Mouse (Mus musculus): ENCODE results near the gene L1cam. TPM values are rescaled to one million over a fixed set of nuclear protein-coding genes. Genes with fewer than 3 reads are reported as not detected.

The L1cam gene
- total RNA-seq (2012; rRNA removed) (0.21 and 0.30 TPM in 2 replicates), total RNA-seq (2014; rRNA removed) (0.12 and 0.23 TPM in 2 replicates), polyA plus RNA-seq (2012; ENCODE audit: insufficient read length, low read depth) (0.49 and 0.65 TPM in 2 replicates)

- no peak for DNase-seq (ENCODE audit: extremely low read depth)
Measured at GRCm38 (mm10) chrX:73895719-73896118, at the start of gene L1cam. TSS of gene L1cam (minus strand) at chrX:73896105.

DNA sequence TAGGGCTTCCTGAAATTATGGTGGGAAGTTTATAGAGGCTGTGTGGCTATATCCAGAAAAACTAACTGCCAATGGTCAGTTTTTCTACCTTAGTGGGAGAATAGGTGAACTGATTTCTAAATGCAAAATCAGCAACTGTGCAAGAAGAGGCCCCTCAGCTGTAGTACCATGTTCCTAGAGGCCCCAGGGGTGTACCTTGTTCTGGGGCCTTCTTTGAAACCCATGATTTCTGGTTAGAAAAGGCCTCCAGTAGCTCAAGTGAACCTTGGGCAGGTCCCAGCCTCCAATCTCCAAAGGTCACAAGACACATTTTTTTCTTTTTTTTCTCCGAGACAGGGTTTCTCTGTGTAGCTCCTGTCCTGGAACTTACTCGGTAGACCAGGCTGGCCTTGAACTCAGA, 46.4 kb upstream of the L1cam start:
- in situ Hi-C loops (cut with MboI; ENCODE audit: low pct_ligation_motif_present, low pct_unique_long_range_greater_than_20kb, low sequenced_read_pairs) (no loop called here), dilution Hi-C loops (cut with MboI; ENCODE audit: extremely low pct_ligation_motif_present, extremely low pct_unique_long_range_greater_than_20kb, low sequenced_read_pairs) (no loop called here)
- no peak for TF ChIP-seq ZMIZ1 (IDR thresholded peaks at IDR 0.05; ENCODE audit: low read depth, low read length)
- no peak for TF ChIP-seq ZNF384 (IDR thresholded peaks at IDR 0.05; ENCODE audit: low read depth, low read length)
- no peak for TF ChIP-seq PAX5 (IDR thresholded peaks at IDR 0.05; ENCODE audit: low read length)
- TF ChIP-seq CHD2 (IDR thresholded peaks at IDR 0.05; ENCODE audit: low read length): no peak
- no peak for TF ChIP-seq MAX (IDR thresholded peaks at IDR 0.05; ENCODE audit: low read length)
- Histone ChIP-seq H3K36me3 (replicated peaks in 1 of 2; ENCODE audit: control insufficient read depth in 1 of 2, insufficient read depth in 1 of 2, low read length in 1 of 2) (peaks cover 55 to 64% of the 10 kb centered on the region in 2 experiments), H3K27me3 (replicated peaks) (no peaks in the 10 kb centered on the region), H3K4me3 (replicated peaks in 1 of 3; ENCODE audit: low read depth in 2 of 3, low read length in 2 of 3, poor library complexity in 1 of 3) (no peak overlapping the region), H3K4me1 (ENCODE audit: control insufficient read depth in 1 of 2, insufficient read depth in 2 of 2) (no peaks in the 10 kb centered on the region), H3K9me3 (replicated peaks; ENCODE audit: low read length) (no peaks in the 10 kb centered on the region), H3K4me2 (ENCODE audit: insufficient read depth, low read depth, poor library complexity, severe bottlenecking) (no peak overlapping the region), H3K27ac (ENCODE audit: insufficient read depth, low read depth) (no peak overlapping the region), H3K9ac (ENCODE audit: insufficient read depth, low read depth) (no peak overlapping the region), H3K79me2 (replicated peaks; ENCODE audit: control insufficient read depth, extremely low read depth, insufficient read depth, poor library complexity, severe bottlenecking) (no peaks in the 10 kb centered on the region)
- DNase-seq (ENCODE audit: extremely low read depth): no peak

More at GRCm38 (mm10) chrX:73895719-73896118, at the start of gene L1cam:
- Histone ChIP-seq H3K27ac (ENCODE audit: insufficient read depth, low read depth) (no peak within 1 kb of the TSS), H3K79me2 (replicated peaks; ENCODE audit: control insufficient read depth, extremely low read depth, insufficient read depth, poor library complexity, severe bottlenecking) (no peaks in the 10 kb centered on the region), H3K27me3 (replicated peaks) (no peaks in the 10 kb centered on the region), H3K9me3 (replicated peaks; ENCODE audit: low read length) (no peaks in the 10 kb centered on the region), H3K4me3 (replicated peaks in 1 of 3; ENCODE audit: low read depth in 2 of 3, low read length in 2 of 3, poor library complexity in 1 of 3) (no peak within 1 kb of the TSS), H3K4me2 (ENCODE audit: insufficient read depth, low read depth, poor library complexity, severe bottlenecking) (no peak within 1 kb of the TSS), H3K4me1 (ENCODE audit: control insufficient read depth in 1 of 2, insufficient read depth in 2 of 2) (no peaks in the 10 kb centered on the region; a peak in 1 of 4 replicates), H3K9ac (ENCODE audit: insufficient read depth, low read depth) (no peak within 1 kb of the TSS), H3K36me3 (replicated peaks in 1 of 2; ENCODE audit: control insufficient read depth in 1 of 2, insufficient read depth in 1 of 2, low read length in 1 of 2) (peaks cover 24 to 75% of the 10 kb centered on the region in 2 experiments)
- dilution Hi-C loops (cut with MboI; ENCODE audit: extremely low pct_ligation_motif_present, extremely low pct_unique_long_range_greater_than_20kb, low sequenced_read_pairs): no loop called here
- in situ Hi-C loops (cut with MboI; ENCODE audit: low pct_ligation_motif_present, low pct_unique_long_range_greater_than_20kb, low sequenced_read_pairs): no loop called here
- TF ChIP-seq POLR2A (IDR thresholded peaks at IDR 0.05; ENCODE audit: low read depth, low read length) (no peak), CTCF (conservative IDR thresholded peaks at IDR 0.05 in 1 of 2, IDR thresholded peaks at IDR 0.05 in 1 of 2; ENCODE audit: low read depth in 2 of 2, low read length in 2 of 2) (peak; percentile 18 to 62; a peak in 2 of 4 replicates), CHD2 (IDR thresholded peaks at IDR 0.05; ENCODE audit: low read length) (no peak), SMC3 (IDR thresholded peaks at IDR 0.05; ENCODE audit: low read depth, low read length) (peak; percentile 68), RAD21 (IDR thresholded peaks at IDR 0.05; ENCODE audit: low read depth, low read length) (peak; percentile 53)

GRCm38 (mm10) chrX:73941860-73942259, 46.0 kb upstream of the L1cam start:
- Histone ChIP-seq H3K4me1 (ENCODE audit: control insufficient read depth in 1 of 2, insufficient read depth in 2 of 2) (no peaks in the 10 kb centered on the region), H3K36me3 (replicated peaks in 1 of 2; ENCODE audit: control insufficient read depth in 1 of 2, insufficient read depth in 1 of 2, low read length in 1 of 2) (peaks cover 50 to 60% of the 10 kb centered on the region in 2 experiments), H3K4me2 (ENCODE audit: insufficient read depth, low read depth, poor library complexity, severe bottlenecking) (no peak overlapping the region), H3K9me3 (replicated peaks; ENCODE audit: low read length) (no peaks in the 10 kb centered on the region), H3K79me2 (replicated peaks; ENCODE audit: control insufficient read depth, extremely low read depth, insufficient read depth, poor library complexity, severe bottlenecking) (no peaks in the 10 kb centered on the region), H3K9ac (ENCODE audit: insufficient read depth, low read depth) (no peak overlapping the region), H3K27ac (ENCODE audit: insufficient read depth, low read depth) (no peak overlapping the region), H3K27me3 (replicated peaks) (no peaks in the 10 kb centered on the region), H3K4me3 (replicated peaks in 1 of 3; ENCODE audit: low read depth in 2 of 3, low read length in 2 of 3, poor library complexity in 1 of 3) (no peak overlapping the region)
- TF ChIP-seq POLR2A (IDR thresholded peaks at IDR 0.05; ENCODE audit: low read depth, low read length) (peak; percentile 21; the same call in 1 of the 2 replicates), GABPA (IDR thresholded peaks at IDR 0.05; ENCODE audit: insufficient replicate concordance, low read depth, low read length) (no peak)
- in situ Hi-C loops (cut with MboI; ENCODE audit: low pct_ligation_motif_present, low pct_unique_long_range_greater_than_20kb, low sequenced_read_pairs): no loop called here
- dilution Hi-C loops (cut with MboI; ENCODE audit: extremely low pct_ligation_motif_present, extremely low pct_unique_long_range_greater_than_20kb, low sequenced_read_pairs): no loop called here
- no peak for DNase-seq (ENCODE audit: extremely low read depth)

All from CH12.LX (cell line).